Mouse (Mus musculus) heart, embryonic 14.5 days (tissue): ENCODE measurements at regions not wholly inside any gene's neighbourhood (a gene's known extent, or its start where the extent isn't known, plus 50 kb on each side); places are given as distances from the start of the nearest gene placed in this dataset.

Source experiments
- ATAC-seq: fragments of 200-750 bp; cut with Nextera tagmentation; 2 replicates; pipeline ENCODE4 v1.8.0; 2017; ENCODE audit warnings: low read depth, moderate TSS enrichment; ENCODE audit not compliant: insufficient number of reproducible peaks, insufficient read depth, low FRiP score
- H3K27ac ChIP-seq, 2 experiments: fragments of 200-500 bp in 1 of 2; fragments of 300-500 bp in 1 of 2; sonication (generic) in 1 of 2; replicated peaks in 1 of 2; 2 replicates each; pipeline ENCODE4 v1.5.1; 2012 to 2014; ENCODE audit warnings: low read depth in 2 of 2, low read length in 2 of 2, control low read depth in 1 of 2, mild to moderate bottlenecking in 1 of 2, mixed read lengths in 1 of 2; ENCODE audit not compliant: control insufficient read depth in 1 of 2, insufficient read depth in 1 of 2
- H3K27me3 ChIP-seq: fragments of 300-500 bp; sonication (generic); 2 replicates; pipeline ENCODE4 v1.6.1; 2014; ENCODE audit warnings: mild to moderate bottlenecking, low read length, control low read depth; ENCODE audit not compliant: control insufficient read depth, insufficient read depth
- H3K36me3 ChIP-seq: fragments of 300-500 bp; sonication (generic); 2 replicates; pipeline ENCODE4 v1.6.1; 2014; ENCODE audit warnings: mild to moderate bottlenecking, control low read depth, low read length, mixed read lengths; ENCODE audit not compliant: control insufficient read depth, insufficient read depth
- H3K4me1 ChIP-seq, 2 experiments: fragments of 200-500 bp in 1 of 2; fragments of 300-500 bp in 1 of 2; sonication (generic) in 1 of 2; 2 replicates each; pipeline ENCODE4 v1.6.1; 2012 to 2014; ENCODE audit warnings: low read length in 2 of 2, control low read depth in 1 of 2, mixed read lengths in 1 of 2; ENCODE audit not compliant: control insufficient read depth in 2 of 2, insufficient read depth in 2 of 2
- H3K4me2 ChIP-seq: fragments of 300-500 bp; sonication (generic); 2 replicates; pipeline ENCODE4 v1.6.1; 2014; ENCODE audit warnings: mild to moderate bottlenecking, low read length
- H3K4me3 ChIP-seq, 2 experiments: fragments of 200-500 bp in 1 of 2; fragments of 300-500 bp in 1 of 2; sonication (generic) in 1 of 2; 2 replicates each; pipeline ENCODE4 v1.5.1; 2012 to 2014; ENCODE audit warnings: low read length in 2 of 2, mild to moderate bottlenecking in 2 of 2, control low read depth in 1 of 2, low read depth in 1 of 2, moderate library complexity in 1 of 2; ENCODE audit not compliant: control insufficient read depth in 1 of 2, insufficient read depth in 1 of 2
- H3K9ac ChIP-seq: fragments of 300-500 bp; sonication (generic); 2 replicates; pipeline ENCODE4 v1.6.1; 2014; ENCODE audit warnings: mild to moderate bottlenecking, low read length
- H3K9me3 ChIP-seq: fragments of 300-500 bp; sonication (generic); 2 replicates; pipeline ENCODE4 v1.6.1; 2016; ENCODE audit warnings: low read length, control low read depth; ENCODE audit not compliant: control insufficient read depth
- WGBS: fragments of 180-500 bp; shearing (Covaris S2); extraction: QIAGEN DNeasy Blood & Tissue Kit; methylation state at CpG from one replicate; pipeline ENCODE4 v1.1.7; 2014; 5-methylcytosine and 5-hydroxymethylcytosine counted together

DNA sequence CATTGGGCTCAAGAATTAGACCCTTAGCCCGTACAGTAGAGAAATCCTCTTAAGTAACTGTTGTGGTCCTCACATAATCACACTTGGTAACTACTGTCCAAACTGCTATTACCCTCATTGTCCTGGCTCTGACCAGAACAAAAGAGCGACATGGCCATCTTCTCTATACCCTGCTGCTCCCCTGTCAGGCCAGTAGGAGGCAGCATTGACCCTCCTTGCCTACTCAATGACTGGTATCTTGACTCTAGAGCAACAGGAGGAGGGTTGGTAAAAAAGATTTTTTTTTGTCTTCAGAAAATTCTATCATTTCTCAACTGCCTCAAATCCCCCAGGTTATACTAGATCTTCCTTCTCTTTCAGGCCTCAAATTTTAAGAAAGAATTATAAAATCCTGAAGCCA, 130.4 kb downstream of the Usp46 start:
- no peak overlapping the region for H3K9ac ChIP-seq
- H3K27me3 ChIP-seq = no peaks in the 10 kb centered on the region
- no peaks in the 10 kb centered on the region for H3K9me3 ChIP-seq
- no peak overlapping the region for H3K4me2 ChIP-seq
- H3K4me1 ChIP-seq = no peaks in the 10 kb centered on the region
- no peak overlapping the region for H3K27ac ChIP-seq
- no peak for ATAC-seq
- H3K36me3 ChIP-seq = no peaks in the 10 kb centered on the region
- H3K4me3 ChIP-seq = no peak overlapping the region
- WGBS = 44% methylated on average over 2 of the region's 2 CpGs

DNA sequence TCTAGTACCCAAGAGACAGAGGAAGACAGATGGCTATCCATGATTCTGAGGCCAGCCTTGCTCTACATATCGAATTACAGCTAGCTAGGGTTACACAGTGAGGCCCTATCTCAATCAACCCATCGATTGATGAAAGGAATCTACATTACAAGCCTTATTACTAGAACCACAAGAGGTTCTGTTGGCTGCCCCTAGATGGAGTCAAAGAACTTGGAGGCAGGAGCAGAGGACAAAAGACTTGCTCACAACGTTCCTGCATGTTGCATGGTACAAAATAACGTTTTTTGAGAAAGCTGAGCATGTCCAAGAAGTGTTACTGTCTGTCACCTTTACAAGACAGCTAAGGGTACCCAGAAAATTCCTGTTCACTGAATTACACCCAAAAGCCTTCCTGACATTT, 129.8 kb downstream of the Usp46 start:
- no peak for ATAC-seq
- Histone ChIP-seq H3K4me1 (no peaks in the 10 kb centered on the region), H3K36me3 (no peaks in the 10 kb centered on the region), H3K27me3 (no peaks in the 10 kb centered on the region), H3K4me2 (no peak overlapping the region), H3K9ac (no peak overlapping the region), H3K9me3 (no peaks in the 10 kb centered on the region), H3K4me3 (no peak overlapping the region), H3K27ac (no peak overlapping the region)
- 49% methylated on average over 4 of the region's 4 CpGs for WGBS

DNA sequence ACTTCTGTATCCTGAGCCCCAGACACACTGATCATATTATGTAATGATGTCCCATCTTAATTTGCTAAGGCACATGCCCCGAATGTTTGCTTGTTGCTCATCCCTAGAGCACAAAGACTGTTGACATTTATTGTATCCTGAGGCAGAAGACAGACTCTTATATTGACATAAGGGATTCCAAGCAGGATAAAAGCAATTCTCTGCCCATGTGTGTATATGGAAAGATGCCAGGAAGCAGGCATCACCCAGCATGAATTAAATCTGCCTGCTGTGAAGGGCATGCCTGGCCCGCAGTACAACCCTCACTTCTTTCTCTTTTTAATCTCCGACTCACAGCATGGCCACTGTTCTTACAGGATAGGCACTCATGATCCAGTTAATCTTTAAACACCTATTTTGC, 125.3 kb downstream of the Usp46 start:
- Histone ChIP-seq H3K4me1 (no peaks in the 10 kb centered on the region), H3K4me3 (no peak overlapping the region), H3K9me3 (no peaks in the 10 kb centered on the region), H3K27me3 (no peaks in the 10 kb centered on the region), H3K4me2 (no peak overlapping the region), H3K36me3 (no peaks in the 10 kb centered on the region), H3K9ac (no peak overlapping the region), H3K27ac (no peak overlapping the region)
- no peak for ATAC-seq
- 74% methylated on average over 3 of the region's 3 CpGs for WGBS

DNA sequence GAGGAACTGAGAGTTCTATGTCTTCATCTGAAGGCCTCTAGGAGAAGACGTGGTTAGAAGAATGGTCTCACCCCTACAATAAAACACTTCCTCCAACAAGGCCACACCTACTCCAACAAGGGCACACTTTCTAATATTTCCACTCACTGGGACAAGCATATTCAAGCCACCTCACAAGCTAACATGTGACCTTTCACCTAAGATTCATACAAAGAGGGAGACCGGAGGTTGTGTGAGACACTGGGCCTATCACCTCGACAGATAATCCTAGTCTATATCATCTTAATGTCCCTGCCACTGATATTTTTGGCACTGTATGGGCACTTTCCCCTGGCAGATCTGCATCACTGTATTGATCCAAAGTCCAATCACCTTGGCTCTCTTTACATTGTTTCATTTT, 122.6 kb downstream of the Usp46 start:
- Histone ChIP-seq H3K4me1 (no peaks in the 10 kb centered on the region), H3K27me3 (no peaks in the 10 kb centered on the region), H3K36me3 (no peaks in the 10 kb centered on the region), H3K4me2 (no peak overlapping the region), H3K27ac (no peak overlapping the region), H3K9ac (no peak overlapping the region), H3K4me3 (no peak overlapping the region), H3K9me3 (no peaks in the 10 kb centered on the region)
- 87% methylated on average over 3 of the region's 3 CpGs for whole genome bisulfite sequencing
- ATAC-seq = no peak

DNA sequence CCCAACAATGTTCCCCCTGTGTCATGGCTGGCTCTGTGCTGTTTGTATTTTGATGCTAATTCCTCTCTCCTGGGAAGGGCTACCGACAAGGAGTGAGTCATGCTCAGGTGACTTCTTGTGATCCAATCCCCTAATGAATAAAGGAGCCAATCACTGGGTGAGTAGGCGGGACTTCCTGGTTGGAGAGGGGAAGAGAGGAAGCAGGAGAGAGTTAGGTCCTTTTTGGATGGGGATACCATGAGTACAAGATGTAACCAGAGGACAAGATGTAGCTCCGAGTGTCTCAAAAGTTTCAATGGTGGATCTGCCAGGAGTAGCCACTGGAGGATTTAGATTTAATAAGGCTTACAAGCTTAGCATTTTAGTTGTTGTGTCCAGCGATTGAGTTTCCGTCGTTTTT, 122.1 kb downstream of the Usp46 start:
- Histone ChIP-seq H3K9me3 (no peaks in the 10 kb centered on the region), H3K4me2 (no peak overlapping the region), H3K4me3 (no peak overlapping the region), H3K27me3 (no peaks in the 10 kb centered on the region), H3K4me1 (no peaks in the 10 kb centered on the region), H3K27ac (no peak overlapping the region), H3K36me3 (no peaks in the 10 kb centered on the region), H3K9ac (no peak overlapping the region)
- WGBS = 80% methylated on average over 6 of the region's 6 CpGs
- no peak for ATAC-seq

DNA sequence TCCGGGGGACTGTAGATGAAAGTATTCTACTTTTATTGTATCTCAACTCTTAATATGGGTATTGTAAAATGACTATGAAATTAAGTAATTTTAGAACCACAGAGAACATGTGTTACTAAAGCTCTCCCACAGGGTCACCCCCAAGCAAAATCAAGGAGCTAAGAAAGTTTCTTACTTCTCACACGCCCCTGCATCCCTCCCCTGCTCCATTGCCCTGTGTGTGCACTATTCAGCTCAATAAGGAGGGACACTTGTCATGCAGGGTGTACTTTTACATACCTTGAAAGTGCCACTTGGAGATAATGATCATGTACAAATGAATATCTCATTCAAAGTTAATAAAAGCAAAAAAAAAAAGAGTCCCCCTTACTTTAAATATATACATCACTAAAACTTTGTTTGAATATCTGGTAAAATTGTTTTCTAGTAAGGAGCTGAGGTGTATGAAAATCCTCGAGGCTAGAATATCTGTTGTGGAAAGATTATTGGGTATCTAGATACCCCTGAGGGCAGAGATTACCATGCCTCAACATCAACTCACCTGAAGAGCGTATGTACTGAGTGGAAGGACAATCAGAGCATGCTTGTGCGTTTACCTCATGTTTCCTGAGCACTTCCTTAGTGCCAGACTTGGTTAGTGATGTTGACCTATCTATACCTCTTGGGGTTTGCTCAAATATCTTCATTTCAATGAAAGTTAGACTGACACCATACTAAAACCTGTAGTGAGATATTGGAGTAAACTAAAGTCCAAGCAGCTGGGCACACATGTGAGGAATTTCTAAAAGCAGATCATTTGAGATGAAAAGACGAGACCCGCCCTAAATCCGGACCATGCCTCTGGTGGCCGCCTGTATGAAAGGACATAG, 120.0 kb downstream of the Usp46 start:
- WGBS = 86% methylated on average over 9 of the region's 9 CpGs
- Histone ChIP-seq H3K4me3 (no peak overlapping the region), H3K27me3 (no peaks in the 10 kb centered on the region), H3K9ac (no peak overlapping the region), H3K27ac (no peak overlapping the region), H3K9me3 (no peaks in the 10 kb centered on the region), H3K36me3 (no peaks in the 10 kb centered on the region), H3K4me2 (no peak overlapping the region), H3K4me1 (no peaks in the 10 kb centered on the region)
- ATAC-seq = no peak
